Mouse (Mus musculus) liver, embryonic 14.5 days (tissue): ENCODE results near the gene Nudt9.

Experiments
- CTCF ChIP-seq: IDR thresholded peaks from 2 replicates; pipeline ENCODE4 v1.5.1; 2016; ENCODE audit warnings: antibody characterized with exemption, low read depth, control low read depth
- EP300 ChIP-seq: IDR thresholded peaks from 2 replicates; pipeline ENCODE4 v1.6.1; 2016; ENCODE audit warnings: antibody characterized with exemption, low read depth

- TF ChIP-seq CTCF (no peak), EP300 (no peak)
Observed at GRCm38 (mm10) chr5:104025245-104025854, 20.8 kb upstream of the Nudt9 start.
